Mouse (Mus musculus): ENCODE measurements at regions not wholly inside any gene's neighbourhood (a gene's known extent, or its start where the extent isn't known, plus 50 kb on each side); places are given as distances from the start of the nearest gene placed in this dataset.

- TF ChIP-seq CTCF (IDR thresholded peaks at IDR 0.05; ENCODE audit: extremely low read depth, insufficient read depth, low read length), result no peak
- TF ChIP-seq POLR2A (IDR thresholded peaks at IDR 0.05; ENCODE audit: extremely low read depth, insufficient read depth, low read length), result no peak
Measured at GRCm38 (mm10) chr5:71341512-71341911, 206.5 kb downstream of the Cox7b2 start.

Measured in cortical plate, adult 2 months (tissue).